Mouse (Mus musculus) MEL (cell line): ENCODE measurements around the gene Pmm2.

Source experiments
- CTCF ChIP-seq, 3 experiments: IDR thresholded peaks in 2 of 3; conservative IDR thresholded peaks in 1 of 3; 2 replicates each; pipeline ENCODE4 v1.5.1; 2011 to 2012; ENCODE audit warnings: low read length in 3 of 3, low read depth in 2 of 3, mild to moderate bottlenecking in 2 of 3, improper control_type of control experiment in 1 of 3, inconsistent platforms in 1 of 3, mixed read lengths in 1 of 3, moderate library complexity in 1 of 3; ENCODE audit not compliant: control insufficient read depth in 1 of 3, insufficient read depth in 1 of 3, poor library complexity in 1 of 3, severe bottlenecking in 1 of 3
- MAFK ChIP-seq: IDR thresholded peaks from 2 replicates; pipeline ENCODE4 v1.6.1; 2011; ENCODE audit warnings: low read depth, mild to moderate bottlenecking, low read length, improper control_type of control experiment, borderline replicate concordance
- MAX ChIP-seq: IDR thresholded peaks from 2 replicates; pipeline ENCODE4 v1.6.1; 2011; ENCODE audit warnings: low read length, improper control_type of control experiment
- MEF2A ChIP-seq: IDR thresholded peaks from 2 replicates; pipeline ENCODE4 v1.6.1; 2014; ENCODE audit warnings: low read depth, mild to moderate bottlenecking, inconsistent platforms, low read length, improper control_type of control experiment; ENCODE audit not compliant: poor library complexity, insufficient replicate concordance, severe bottlenecking; ENCODE audit errors: extremely low read depth
- POLR2A ChIP-seq, 2 experiments: IDR thresholded peaks; 2 replicates each; pipeline ENCODE4 v1.6.1; 2011 to 2012; ENCODE audit warnings: low read length in 2 of 2, mild to moderate bottlenecking in 2 of 2, control low read depth in 1 of 2, improper control_type of control experiment in 1 of 2, low read depth in 1 of 2, moderate library complexity in 1 of 2; ENCODE audit not compliant: control insufficient read depth in 1 of 2, insufficient read depth in 1 of 2, poor library complexity in 1 of 2
- POLR2AphosphoS2 ChIP-seq: IDR thresholded peaks from 2 replicates; pipeline ENCODE4 v1.6.1; 2011; ENCODE audit warnings: low read length, improper control_type of control experiment
- TAL1 ChIP-seq: IDR thresholded peaks from 2 replicates; pipeline ENCODE4 v1.6.1; 2012; ENCODE audit warnings: mild to moderate bottlenecking, inconsistent platforms, low read length, moderate library complexity, mixed read lengths
- TCF12 ChIP-seq: IDR thresholded peaks from 2 replicates; pipeline ENCODE4 v1.6.1; 2014; ENCODE audit warnings: low read depth, mild to moderate bottlenecking, inconsistent platforms, low read length, improper control_type of control experiment, moderate library complexity
- ZKSCAN1 ChIP-seq: IDR thresholded peaks from 2 replicates; pipeline ENCODE4 v1.6.1; 2012; ENCODE audit warnings: low read depth, mild to moderate bottlenecking, inconsistent platforms, low read length, improper control_type of control experiment, moderate library complexity
- ZNF384 ChIP-seq: IDR thresholded peaks from 2 replicates; pipeline ENCODE4 v1.6.1; 2012; ENCODE audit warnings: low read depth, mild to moderate bottlenecking, inconsistent platforms, low read length, improper control_type of control experiment

GRCm38 (mm10) chr16:8685087-8685486 is 47.6 kb downstream of the Pmm2 start:
- TF ChIP-seq TCF12, result no peak
- TF ChIP-seq MAX, result no peak
- no peak for TF ChIP-seq TAL1
- no peak for TF ChIP-seq CTCF (IDR thresholded peaks at IDR 0.05 in 2 of 3, conservative IDR thresholded peaks at IDR 0.05 in 1 of 3; ENCODE audit: control insufficient read depth in 1 of 3, insufficient read depth in 1 of 3, low read depth in 2 of 3, low read length in 3 of 3, poor library complexity in 1 of 3, severe bottlenecking in 1 of 3)
- TF ChIP-seq POLR2A (IDR thresholded peaks at IDR 0.05; ENCODE audit: control insufficient read depth in 1 of 2, insufficient read depth in 1 of 2, low read depth in 1 of 2, low read length in 2 of 2, poor library complexity in 1 of 2), result no peak
- TF ChIP-seq MAFK, result no peak
- no peak for TF ChIP-seq ZNF384
- no peak for TF ChIP-seq ZKSCAN1
- no peak for TF ChIP-seq MEF2A
- TF ChIP-seq POLR2AphosphoS2, result no peak
